Mouse (Mus musculus) left cerebral cortex, adult 8-10 months (tissue): ENCODE results near the gene Eif2b3. TPM values are rescaled to one million over a fixed set of nuclear protein-coding genes. Genes with fewer than 3 reads are reported as not detected.
A peak's percentile ranks its signal among the peaks of the same experiment; 100 is the strongest.

Experiments used
- DNase-seq, 2 experiments: peaks; one replicate each; pipeline ENCODE4 v3.0.0; 2022; ENCODE audit warnings: low spot score in 2 of 2
- total RNA-seq, 4 experiments: library from RNA; stranded (reverse); gene quantifications; 2 replicates each; pipeline ENCODE4 v1.2.4; 2022

Gene Eif2b3
- total RNA-seq, 4 experiments from 2014 or later, result 19.4 to 23.1 (median 22.5) TPM

- no peak for DNase-seq
Measured at GRCm38 (mm10) chr4:117094626-117095361, 75.6 kb downstream of the Eif2b3 start.

GRCm38 (mm10) chr4:117095551-117096452 is 76.6 kb downstream of the Eif2b3 start, which contains the start of gene Ptch2:
Gene Ptch2, plus strand, starts transcription at chr4:117096075.
- peak in 1 of 2 experiments; percentile 35 for DNase-seq

DNA sequence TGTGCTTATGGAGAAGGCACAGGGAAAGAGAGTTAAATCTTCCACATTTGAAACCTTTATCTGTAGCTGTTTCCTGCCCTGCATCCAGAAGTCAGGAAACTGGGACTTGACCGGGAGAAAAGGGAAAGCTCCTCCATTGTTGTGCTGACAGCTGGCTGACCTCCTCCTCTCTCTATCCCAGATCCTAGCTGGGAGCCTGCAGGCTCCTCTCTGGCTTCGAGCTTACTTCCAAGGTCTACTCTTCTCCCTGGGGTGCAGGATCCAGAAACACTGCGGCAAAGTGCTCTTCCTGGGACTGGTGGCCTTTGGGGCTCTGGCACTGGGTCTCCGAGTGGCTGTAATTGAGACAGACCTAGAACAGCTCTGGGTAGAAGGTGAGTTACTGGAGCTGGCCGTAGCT is 77.5 kb downstream of the Eif2b3 start:
- no peak for DNase-seq

- no peak for DNase-seq
Measured at GRCm38 (mm10) chr4:117097969-117098763, 79.0 kb downstream of the Eif2b3 start.

- no peak for DNase-seq
Measured at GRCm38 (mm10) chr4:117098764-117099036, 79.5 kb downstream of the Eif2b3 start.

DNA sequence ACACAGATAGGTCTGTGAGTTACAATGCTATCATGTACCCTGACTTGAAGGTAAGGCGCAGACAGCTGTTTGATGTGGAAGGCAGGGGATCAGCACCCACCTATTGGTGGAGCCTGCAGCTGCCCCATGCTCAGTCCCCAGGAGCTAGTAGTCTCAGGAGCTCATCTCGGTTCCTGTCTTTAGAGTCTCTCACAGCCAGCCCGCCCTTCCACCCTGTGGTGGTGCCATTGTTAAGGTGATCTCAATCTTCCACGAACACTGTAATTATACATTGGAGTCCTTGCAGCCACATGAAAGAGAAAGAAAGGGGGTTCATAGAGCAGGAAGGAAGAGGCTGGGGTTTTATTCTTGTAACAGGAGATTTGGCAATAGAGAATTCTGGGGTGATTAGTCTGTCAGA is 80.8 kb downstream of the Eif2b3 start:
- no peak for DNase-seq

- no peak for DNase-seq
Measured at GRCm38 (mm10) chr4:117101218-117101617, 82.0 kb downstream of the Eif2b3 start.

- DNase-seq, result no peak
Measured at GRCm38 (mm10) chr4:117104672-117105071, 85.5 kb downstream of the Eif2b3 start.

DNA sequence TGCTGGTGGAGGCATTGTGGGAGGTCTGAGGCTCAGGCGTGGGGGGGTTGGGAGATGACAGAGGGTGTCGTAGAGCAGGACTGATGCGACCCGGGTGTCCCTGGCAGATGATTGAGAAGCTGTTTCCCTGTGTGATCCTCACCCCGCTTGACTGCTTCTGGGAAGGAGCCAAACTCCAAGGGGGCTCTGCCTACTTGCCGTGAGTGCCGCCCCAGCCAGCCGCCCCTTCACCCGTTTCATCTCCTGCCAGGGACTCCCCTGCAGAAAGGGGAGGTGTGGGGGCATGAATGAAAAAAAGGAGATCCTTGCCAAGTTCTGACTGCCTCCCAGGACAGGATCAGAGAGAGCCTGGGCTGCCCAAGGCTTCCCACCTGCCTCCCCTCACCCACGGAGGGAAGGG is 85.9 kb downstream of the Eif2b3 start:
- DNase-seq, result no peak

DNA sequence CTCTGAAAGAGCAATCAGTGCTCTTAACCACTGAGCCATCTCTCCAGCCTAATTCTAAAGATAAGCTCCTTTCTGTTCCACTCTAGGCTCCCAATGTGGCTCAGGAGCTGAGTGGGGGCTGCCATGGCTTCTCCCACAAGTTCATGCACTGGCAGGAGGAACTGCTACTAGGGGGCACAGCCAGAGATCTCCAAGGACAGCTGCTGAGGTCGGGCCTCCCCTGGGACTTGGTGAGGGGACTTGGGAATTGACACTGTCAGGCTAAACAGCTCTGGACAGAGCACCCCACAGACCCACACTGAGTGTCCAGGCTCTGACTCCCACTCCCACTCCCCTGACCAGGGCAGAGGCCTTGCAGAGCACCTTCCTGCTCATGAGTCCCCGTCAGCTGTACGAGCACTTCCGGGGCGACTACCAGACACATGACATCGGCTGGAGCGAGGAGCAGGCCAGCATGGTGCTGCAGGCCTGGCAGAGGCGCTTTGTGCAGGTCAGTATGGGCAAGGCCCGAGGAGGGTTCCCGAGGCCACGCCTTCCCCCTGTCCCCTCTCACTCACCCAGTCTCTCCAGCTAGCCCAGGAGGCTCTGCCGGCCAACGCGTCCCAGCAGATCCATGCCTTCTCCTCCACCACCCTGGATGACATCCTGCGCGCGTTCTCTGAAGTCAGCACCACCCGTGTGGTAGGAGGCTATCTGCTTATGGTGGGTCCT is 88.8 kb downstream of the Eif2b3 start:
- DNase-seq, result no peak

DNA sequence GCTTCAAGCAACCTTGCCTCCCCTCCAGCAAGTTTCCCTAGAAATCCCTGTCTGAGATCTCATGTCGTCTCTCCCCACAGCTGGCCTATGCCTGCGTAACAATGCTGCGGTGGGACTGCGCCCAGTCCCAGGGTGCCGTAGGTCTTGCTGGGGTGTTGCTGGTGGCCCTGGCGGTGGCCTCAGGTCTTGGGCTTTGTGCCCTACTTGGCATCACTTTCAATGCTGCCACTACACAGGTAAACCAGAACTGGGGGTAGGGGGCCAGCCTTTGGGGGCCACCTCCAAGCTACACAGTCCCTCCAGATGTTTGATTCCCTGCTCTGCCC is 89.3 kb downstream of the Eif2b3 start:
- DNase-seq, result no peak

DNA sequence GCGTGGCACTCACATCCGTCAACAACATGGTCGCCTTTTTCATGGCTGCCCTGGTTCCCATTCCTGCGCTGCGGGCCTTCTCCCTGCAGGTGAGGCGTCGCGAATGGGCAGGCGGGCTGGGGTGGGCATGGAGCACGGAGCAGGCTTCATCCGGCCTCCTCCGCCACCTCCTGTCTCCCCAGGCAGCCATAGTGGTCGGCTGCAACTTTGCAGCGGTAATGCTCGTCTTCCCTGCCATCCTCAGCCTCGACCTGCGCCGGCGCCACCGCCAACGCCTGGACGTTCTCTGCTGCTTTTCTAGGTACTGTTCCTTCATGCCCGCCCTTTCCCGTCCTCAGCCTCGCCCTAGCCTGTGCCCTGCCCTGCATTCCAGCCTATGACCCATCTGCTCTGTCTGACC is 90.1 kb downstream of the Eif2b3 start:
- no peak for DNase-seq

GRCm38 (mm10) chr4:117110249-117110648 is 91.0 kb downstream of the Eif2b3 start:
- DNase-seq, result no peak

DNA sequence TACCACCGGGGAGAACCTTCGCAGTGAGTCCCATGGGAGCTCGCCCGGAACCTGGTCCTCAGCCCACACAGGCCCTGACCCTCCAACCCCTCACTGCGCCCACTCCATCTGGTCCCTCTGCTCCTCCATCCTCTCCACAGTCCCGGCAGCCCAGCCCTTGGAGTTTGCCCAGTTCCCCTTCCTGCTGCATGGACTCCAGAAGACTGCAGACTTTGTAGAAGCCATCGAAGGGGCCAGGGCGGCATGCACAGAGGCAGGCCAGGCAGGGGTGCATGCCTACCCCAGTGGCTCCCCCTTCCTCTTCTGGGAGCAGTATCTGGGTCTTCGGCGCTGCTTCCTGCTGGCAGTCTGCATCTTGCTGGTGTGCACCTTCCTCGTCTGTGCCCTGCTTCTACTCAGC is 91.8 kb downstream of the Eif2b3 start:
- no peak for DNase-seq

- no peak for DNase-seq
Measured at GRCm38 (mm10) chr4:117113237-117113636, 94.0 kb downstream of the Eif2b3 start.

DNA sequence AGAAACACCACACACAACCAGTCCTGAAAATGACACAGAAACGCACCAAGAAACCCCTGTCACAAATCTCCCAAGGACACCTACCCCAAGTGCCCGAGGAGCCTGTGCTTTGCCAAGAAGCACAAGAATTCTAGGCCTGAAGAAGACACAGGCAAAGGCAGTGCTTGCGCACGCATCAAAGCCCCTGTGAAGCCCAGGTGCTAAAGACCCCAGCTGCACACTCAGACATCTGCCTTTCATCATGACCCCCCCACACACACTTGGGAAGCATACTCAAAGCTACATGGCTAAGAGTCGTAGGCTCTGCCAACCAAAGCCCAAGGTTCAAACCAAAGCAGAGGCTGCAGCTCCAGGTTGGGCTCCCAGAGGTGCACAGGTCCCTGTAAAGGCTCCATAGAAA is 96.4 kb downstream of the Eif2b3 start:
- no peak for DNase-seq

DNA sequence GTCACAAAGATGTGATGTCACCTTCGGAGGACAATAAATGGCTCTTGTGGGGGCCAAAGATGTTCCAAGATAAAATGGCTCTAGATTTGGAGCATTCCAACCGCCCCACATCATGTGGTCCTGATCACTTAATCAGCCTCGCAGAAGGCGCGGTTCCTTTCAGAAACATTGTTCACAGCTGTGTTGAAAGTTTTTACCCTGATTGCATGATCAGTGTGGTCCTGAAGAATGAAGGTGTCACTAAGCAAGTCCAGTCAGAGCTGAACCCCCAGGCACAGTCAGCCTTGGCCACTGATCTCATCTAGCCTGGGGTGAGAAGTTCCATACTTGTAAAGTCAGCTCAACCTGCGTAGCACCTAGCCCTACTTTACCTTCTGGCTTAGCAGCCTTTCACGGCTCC is 98.7 kb downstream of the Eif2b3 start:
- DNase-seq, result no peak

DNA sequence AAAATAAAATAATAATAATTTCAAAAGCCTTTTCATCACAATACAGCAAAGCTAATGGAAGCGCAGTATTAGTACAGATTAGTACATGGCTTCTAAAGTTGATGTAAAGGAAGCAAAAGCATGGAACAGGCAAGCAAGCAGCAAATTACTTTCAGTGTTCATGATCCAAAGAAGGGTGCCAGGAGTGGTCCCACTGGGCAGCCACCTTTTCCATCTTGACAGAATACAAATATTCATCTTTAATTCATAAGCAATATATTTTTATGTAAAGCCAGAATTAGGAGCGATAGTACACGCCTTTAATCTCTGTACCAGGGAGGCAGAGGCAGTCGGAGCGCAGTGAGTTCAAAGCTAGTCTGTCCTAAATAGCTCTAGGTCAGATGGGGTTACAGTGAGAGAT is 100.4 kb downstream of the Eif2b3 start:
- no peak for DNase-seq

DNA sequence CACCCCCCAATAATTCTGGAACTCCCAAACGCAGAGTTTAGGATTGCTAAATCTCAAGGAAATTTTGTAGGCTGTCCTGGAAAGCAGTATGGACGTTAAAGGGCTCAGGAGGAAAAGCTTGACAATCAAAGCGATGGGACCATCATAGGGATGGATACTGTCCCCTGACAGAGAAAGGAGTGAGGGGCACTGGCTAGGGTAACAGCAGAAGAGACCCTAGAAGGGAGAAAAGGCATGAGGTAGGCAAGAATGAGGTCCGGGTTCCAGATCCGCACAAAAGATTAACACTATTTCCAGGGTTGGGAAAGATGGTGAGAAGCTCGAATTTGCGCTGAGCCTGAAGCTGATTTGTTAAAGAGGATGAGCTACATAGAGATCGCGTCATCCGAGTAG is 100.8 kb downstream of the Eif2b3 start:
- DNase-seq, result no peak

GRCm38 (mm10) chr4:117120445-117121414 is 101.5 kb downstream of the Eif2b3 start:
- DNase-seq, result peak; percentile 85 to 96
